In genomic region chr7:34229691-34230111, GRCm38 (mm10) we compare ENCODE assay signal across 8 mouse cellular contexts. TPM values are rescaled to one million over a fixed set of nuclear protein-coding genes. Genes with fewer than 3 reads are reported as not detected.
A peak's percentile ranks its signal among the peaks of the same experiment; 100 is the strongest.
DNase-seq lines count a peak whose midpoint lies in the region; ATAC-seq and TF ChIP-seq lines count a peak whose summit lies in the region.

No protein-coding gene starts in this region.

- WGBS in intestine, embryonic 15.5 days: 0% methylated on average over 19 of the region's 19 CpGs
- WGBS in midbrain, embryonic 11.5 days: 1% methylated on average over 19 of the region's 19 CpGs
- 0% methylated on average over 19 of the region's 19 CpGs for WGBS in stomach, embryonic 14.5 days

- no peaks in the 10 kb centered on the region for H3K9me3 ChIP-seq in intestine, embryonic 15.5 days
- no peaks in the 10 kb centered on the region for H3K9me3 ChIP-seq in midbrain, embryonic 11.5 days (ENCODE audit: control insufficient read depth, low read length)
- H3K9me3 ChIP-seq in stomach, embryonic 14.5 days (ENCODE audit: control insufficient read depth, low read depth, low read length): no peaks in the 10 kb centered on the region

- peak overlapping the region; percentile 73 for H3K4me3 ChIP-seq in cortical plate, adult 2 months (ENCODE audit: insufficient read depth, low read length)
- peak overlapping the region; percentile 77 for H3K4me3 ChIP-seq in intestine, embryonic 15.5 days (replicated peaks)
- peak overlapping the region; percentile 71 for H3K4me3 ChIP-seq in midbrain, embryonic 11.5 days (ENCODE audit: low read depth, low read length)
- H3K4me3 ChIP-seq in stomach, embryonic 14.5 days (ENCODE audit: low read depth, low read length): peak overlapping the region; percentile 80

- no peak for TF ChIP-seq POLR2A in cortical plate, adult 2 months (IDR thresholded peaks at IDR 0.05; ENCODE audit: extremely low read depth, insufficient read depth, low read length)

- DNase-seq in spleen, postnatal 36 days (ENCODE audit: low spot score in 2 of 2): peak; percentile 19 to 24
- DNase-seq in spleen, adult 12 weeks (ENCODE audit: low spot score): no peak
- peak; percentile 44 to 58 for DNase-seq in gastrocnemius, postnatal 36 days
- DNase-seq in left cerebral cortex, postnatal 36 days (ENCODE audit: low spot score in 2 of 2): peak; percentile 73
- DNase-seq in midbrain, embryonic 11.5 days (ENCODE audit: low spot score, missing footprints): peak; percentile 96

- no peaks in the 10 kb centered on the region for H3K27me3 ChIP-seq in intestine, embryonic 15.5 days (replicated peaks)
- H3K27me3 ChIP-seq in midbrain, embryonic 11.5 days (ENCODE audit: control insufficient read depth, insufficient read depth, low read length): no peaks in the 10 kb centered on the region
- H3K27me3 ChIP-seq in stomach, embryonic 14.5 days (ENCODE audit: control insufficient read depth, insufficient read depth, low read length): no peaks in the 10 kb centered on the region

- H3K27ac ChIP-seq in cortical plate, adult 2 months (ENCODE audit: insufficient read depth, low read length): peak overlapping the region; percentile 78
- H3K27ac ChIP-seq in intestine, embryonic 15.5 days: peak overlapping the region; percentile 88
- H3K27ac ChIP-seq in midbrain, embryonic 11.5 days (ENCODE audit: low read depth, low read length): peak overlapping the region; percentile 40; the same call in 1 of the 2 replicates
- peak overlapping the region; percentile 85 for H3K27ac ChIP-seq in stomach, embryonic 14.5 days (ENCODE audit: low read length)

- H3K4me2 ChIP-seq in intestine, embryonic 15.5 days (replicated peaks): peak overlapping the region; percentile 79
- H3K4me2 ChIP-seq in midbrain, embryonic 11.5 days: peak overlapping the region; percentile 85
- peak overlapping the region; percentile 75 for H3K4me2 ChIP-seq in stomach, embryonic 14.5 days (replicated peaks; ENCODE audit: low read depth, low read length)

- ATAC-seq in intestine, embryonic 15.5 days: peak; percentile 29
- ATAC-seq in midbrain, embryonic 11.5 days (ENCODE audit: low FRiP score): peak; percentile 36
- ATAC-seq in stomach, embryonic 14.5 days (ENCODE audit: insufficient number of reproducible peaks, insufficient read depth, low FRiP score, low read depth): 0 out of 2 replicates have a peak, but pooled peaks have one; percentile 3

- peaks cover 15% of the 10 kb centered on the region; the same call in 1 of the 2 replicates for H3K36me3 ChIP-seq in intestine, embryonic 15.5 days
- no peaks in the 10 kb centered on the region for H3K36me3 ChIP-seq in midbrain, embryonic 11.5 days (ENCODE audit: control insufficient read depth, insufficient read depth, low read length)
- peaks cover 29% of the 10 kb centered on the region for H3K36me3 ChIP-seq in stomach, embryonic 14.5 days (ENCODE audit: control insufficient read depth, insufficient read depth, low read length)

- TF ChIP-seq CTCF in cortical plate, adult 2 months (IDR thresholded peaks at IDR 0.05; ENCODE audit: extremely low read depth, insufficient read depth, low read length): no peak

- peak overlapping the region; percentile 86 for H3K9ac ChIP-seq in intestine, embryonic 15.5 days
- H3K9ac ChIP-seq in midbrain, embryonic 11.5 days (ENCODE audit: low read length): peak overlapping the region; percentile 80
- peak overlapping the region; percentile 72 for H3K9ac ChIP-seq in stomach, embryonic 14.5 days (replicated peaks; ENCODE audit: low read depth, low read length)

- H3K4me1 ChIP-seq in cortical plate, adult 2 months (ENCODE audit: control insufficient read depth, insufficient read depth, low read length): peaks cover 18% of the 10 kb centered on the region
- H3K4me1 ChIP-seq in intestine, embryonic 15.5 days (replicated peaks): peaks cover 36% of the 10 kb centered on the region
- H3K4me1 ChIP-seq in midbrain, embryonic 11.5 days (ENCODE audit: control insufficient read depth, insufficient read depth, low read length): peaks cover 18% of the 10 kb centered on the region
- H3K4me1 ChIP-seq in stomach, embryonic 14.5 days (ENCODE audit: control insufficient read depth, insufficient read depth, low read length): peaks cover 18% of the 10 kb centered on the region; the same call in 1 of the 2 replicates

- intact Hi-C loops in gastrocnemius, postnatal 36 days (cut with DNase I): no loop called here
- intact Hi-C loops in left cerebral cortex, postnatal 36 days (cut with DNase I): no loop called here

RNA-seq across cellular contexts. Expression of gene Gpi1, which starts 0.4 kb away (rescaled TPM):
- polyA plus RNA-seq in cortical plate, adult 2 months (2012; rRNA removed): 708 and 714 TPM in 2 replicates
- total RNA-seq in gastrocnemius, postnatal 36 days (2021): 1,000 to 10,000 TPM; 1,148 to 1,175 TPM
- polyA plus RNA-seq in intestine, embryonic 15.5 days (2015; fragmentation: Nextera tagmentation; extraction: Ambion mirVana): 421 and 423 TPM in 2 replicates
- total RNA-seq in left cerebral cortex, postnatal 36 days (2021): 100 to 1,000 TPM; 657 to 689 TPM
- 277 and 282 TPM in 2 replicates for polyA plus RNA-seq in midbrain, embryonic 11.5 days (2014; fragmentation: Nextera tagmentation; extraction: Ambion mirVana)
- 354 and 363 TPM in 2 replicates for polyA plus RNA-seq in stomach, embryonic 14.5 days (2014; fragmentation: Nextera tagmentation; extraction: Ambion mirVana)

RNA-seq across cellular contexts. Expression of gene Gm6096, which starts 21.1 kb away (rescaled TPM):
- polyA plus RNA-seq in cortical plate, adult 2 months (2012; rRNA removed): not detected in 2 replicates
- not detected for total RNA-seq in gastrocnemius, postnatal 36 days (2021)
- polyA plus RNA-seq in intestine, embryonic 15.5 days (2015; fragmentation: Nextera tagmentation; extraction: Ambion mirVana): not detected in 2 replicates
- not detected for total RNA-seq in left cerebral cortex, postnatal 36 days (2021)
- 0.44 TPM in 1 of 2 replicates, not detected in the other for polyA plus RNA-seq in midbrain, embryonic 11.5 days (2014; fragmentation: Nextera tagmentation; extraction: Ambion mirVana)
- 0.70 and 0.80 TPM in 2 replicates for polyA plus RNA-seq in stomach, embryonic 14.5 days (2014; fragmentation: Nextera tagmentation; extraction: Ambion mirVana)

RNA-seq across cellular contexts. Expression of gene Pdcd2l, which starts 33.2 kb away (rescaled TPM):
- 28.3 and 30.5 TPM in 2 replicates for polyA plus RNA-seq in cortical plate, adult 2 months (2012; rRNA removed)
- 10 to 100 TPM; 15.3 to 18.1 TPM for total RNA-seq in gastrocnemius, postnatal 36 days (2021)
- 55.9 TPM in 2 replicates for polyA plus RNA-seq in intestine, embryonic 15.5 days (2015; fragmentation: Nextera tagmentation; extraction: Ambion mirVana)
- total RNA-seq in left cerebral cortex, postnatal 36 days (2021): 10 to 100 TPM; 20.2 to 24.1 TPM
- polyA plus RNA-seq in midbrain, embryonic 11.5 days (2014; fragmentation: Nextera tagmentation; extraction: Ambion mirVana): 63.0 and 68.3 TPM in 2 replicates
- 57.1 and 64.1 TPM in 2 replicates for polyA plus RNA-seq in stomach, embryonic 14.5 days (2014; fragmentation: Nextera tagmentation; extraction: Ambion mirVana)
